Mouse (Mus musculus): ENCODE measurements around the gene Boll. TPM values are rescaled to one million over a fixed set of nuclear protein-coding genes. Genes with fewer than 3 reads are reported as not detected.

The Boll gene
- polyA plus RNA-seq, 1 experiment, result 0.09 TPM

GRCm38 (mm10) chr1:55217191-55217590 lies 146.1 kb downstream of the Boll start:
- Histone ChIP-seq H3K36me3 (ENCODE audit: control insufficient read depth, insufficient read depth, low read length) (no peaks in the 10 kb centered on the region), H3K4me3 (ENCODE audit: insufficient read depth, low read depth, low read length) (no peak overlapping the region), H3K27ac (ENCODE audit: insufficient read depth, low read depth, low read length) (no peak overlapping the region), H3K27me3 (replicated peaks; ENCODE audit: control insufficient read depth, insufficient read depth, low read length) (no peaks in the 10 kb centered on the region), H3K4me1 (ENCODE audit: control insufficient read depth, insufficient read depth, low read length) (0 out of 2 replicates have a peak, but pooled peaks cover 4% of the 10 kb centered on the region)
- no peak for DNase-seq
- TF ChIP-seq POLR2A (IDR thresholded peaks at IDR 0.05; ENCODE audit: low read depth, low read length) (no peak), CTCF (conservative IDR thresholded peaks at IDR 0.05; ENCODE audit: insufficient read depth, insufficient read length, low read depth, low read length) (no peak)
- WGBS, result 28% methylated on average over 2 of the region's 2 CpGs

- WGBS, result 40% methylated on average over 11 of the region's 11 CpGs
- no peaks in the 10 kb centered on the region for H3K36me3 ChIP-seq (ENCODE audit: control insufficient read depth, insufficient read depth, low read length)
- TF ChIP-seq POLR2A (IDR thresholded peaks at IDR 0.05; ENCODE audit: low read depth, low read length), result no peak
- TF ChIP-seq CTCF (conservative IDR thresholded peaks at IDR 0.05; ENCODE audit: insufficient read depth, insufficient read length, low read depth, low read length), result no peak
- H3K27me3 ChIP-seq (replicated peaks; ENCODE audit: control insufficient read depth, insufficient read depth, low read length), result no peaks in the 10 kb centered on the region
- no peak overlapping the region for H3K4me3 ChIP-seq (ENCODE audit: insufficient read depth, low read depth, low read length)
- H3K27ac ChIP-seq (ENCODE audit: insufficient read depth, low read depth, low read length), result no peak overlapping the region
- H3K4me1 ChIP-seq (ENCODE audit: control insufficient read depth, insufficient read depth, low read length), result no peaks in the 10 kb centered on the region; the same call in 1 of the 2 replicates
- peak; percentile 65 for DNase-seq
Measured at GRCm38 (mm10) chr1:55215185-55215813, 148.0 kb downstream of the Boll start.

DNA sequence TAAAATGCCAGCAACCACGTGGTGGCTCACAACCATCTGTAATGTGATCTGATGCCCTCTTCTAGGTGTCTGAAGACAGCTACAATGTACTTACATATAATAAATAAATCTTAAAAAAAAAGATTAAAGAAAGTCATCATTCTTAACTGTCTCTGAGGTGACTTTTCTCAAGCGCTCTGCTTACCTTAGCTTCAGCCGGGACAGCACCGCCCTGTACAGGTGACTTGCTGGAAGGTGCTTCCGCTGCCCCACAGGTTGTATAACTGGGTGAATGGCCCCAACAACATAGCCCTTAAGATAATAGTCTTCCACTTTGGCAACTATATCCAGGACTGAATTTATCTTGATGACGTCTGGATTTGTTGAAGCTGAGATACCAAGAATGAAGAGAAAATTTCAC lies 149.3 kb downstream of the Boll start:
- WGBS, result 88% methylated on average over 6 of the region's 6 CpGs
- TF ChIP-seq POLR2A (IDR thresholded peaks at IDR 0.05; ENCODE audit: low read depth, low read length) (no peak), CTCF (conservative IDR thresholded peaks at IDR 0.05; ENCODE audit: insufficient read depth, insufficient read length, low read depth, low read length) (no peak)
- no peak overlapping the region for H3K4me3 ChIP-seq (ENCODE audit: insufficient read depth, low read depth, low read length)

DNA sequence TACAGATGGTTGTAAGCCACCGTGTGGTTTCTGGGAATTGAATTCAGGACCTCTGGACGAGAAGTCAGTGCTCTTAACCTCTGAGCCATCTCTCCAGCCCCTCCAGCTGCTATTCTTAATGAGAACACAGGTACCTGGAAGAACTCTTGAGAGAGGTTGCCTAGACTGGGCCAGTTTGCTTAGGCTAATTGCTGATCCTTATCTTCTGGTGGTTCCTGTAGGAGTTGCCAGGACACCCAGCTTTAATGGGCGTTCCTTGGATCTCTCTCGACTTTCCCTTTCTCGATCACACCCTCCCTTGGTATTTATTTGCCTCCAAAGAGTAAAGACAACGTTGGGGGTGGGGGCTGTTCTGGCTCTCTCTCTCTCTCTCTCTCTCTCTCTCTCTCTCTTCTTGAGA lies 149.8 kb downstream of the Boll start:
- no peak for DNase-seq
- no peaks in the 10 kb centered on the region; the same call in 1 of the 2 replicates for H3K4me1 ChIP-seq (ENCODE audit: control insufficient read depth, insufficient read depth, low read length)
- H3K27me3 ChIP-seq (replicated peaks; ENCODE audit: control insufficient read depth, insufficient read depth, low read length), result no peaks in the 10 kb centered on the region
- H3K4me3 ChIP-seq (ENCODE audit: insufficient read depth, low read depth, low read length), result no peak overlapping the region
- no peaks in the 10 kb centered on the region for H3K36me3 ChIP-seq (ENCODE audit: control insufficient read depth, insufficient read depth, low read length)
- WGBS, result 37% methylated on average over 6 of the region's 6 CpGs
- H3K27ac ChIP-seq (ENCODE audit: insufficient read depth, low read depth, low read length), result no peak overlapping the region
- TF ChIP-seq CTCF (conservative IDR thresholded peaks at IDR 0.05; ENCODE audit: insufficient read depth, insufficient read length, low read depth, low read length) (no peak), POLR2A (IDR thresholded peaks at IDR 0.05; ENCODE audit: low read depth, low read length) (no peak)

More for the DNA sequence above, 149.3 kb downstream of the Boll start:
- no peak overlapping the region for H3K27ac ChIP-seq (ENCODE audit: insufficient read depth, low read depth, low read length)
- no peak for DNase-seq
- no peaks in the 10 kb centered on the region for H3K36me3 ChIP-seq (ENCODE audit: control insufficient read depth, insufficient read depth, low read length)
- H3K4me1 ChIP-seq (ENCODE audit: control insufficient read depth, insufficient read depth, low read length), result no peaks in the 10 kb centered on the region; the same call in 1 of the 2 replicates
- no peaks in the 10 kb centered on the region for H3K27me3 ChIP-seq (replicated peaks; ENCODE audit: control insufficient read depth, insufficient read depth, low read length)

DNA sequence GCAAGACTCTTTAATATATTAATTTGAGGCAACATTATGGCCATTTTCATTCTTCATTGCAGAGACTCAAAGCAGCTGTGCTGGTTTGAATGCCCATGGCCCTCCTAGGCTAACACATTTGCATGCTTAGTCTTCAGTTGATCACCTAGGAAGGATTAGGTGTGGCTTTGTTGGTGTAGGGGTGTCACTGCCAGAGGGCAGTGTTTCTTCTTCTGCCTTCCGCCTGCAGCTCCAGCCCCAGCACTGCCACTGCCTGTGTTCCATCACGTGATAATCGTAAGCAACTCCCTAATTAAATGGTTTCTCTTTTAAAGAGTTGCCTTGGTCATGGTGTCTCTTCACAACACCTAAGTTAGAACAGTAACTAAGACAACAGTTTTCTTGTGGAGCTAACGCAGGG lies 150.5 kb downstream of the Boll start:
- no peak overlapping the region for H3K4me3 ChIP-seq (ENCODE audit: insufficient read depth, low read depth, low read length)
- H3K4me1 ChIP-seq (ENCODE audit: control insufficient read depth, insufficient read depth, low read length), result no peaks in the 10 kb centered on the region; the same call in 1 of the 2 replicates
- H3K27me3 ChIP-seq (replicated peaks; ENCODE audit: control insufficient read depth, insufficient read depth, low read length), result no peaks in the 10 kb centered on the region
- H3K36me3 ChIP-seq (ENCODE audit: control insufficient read depth, insufficient read depth, low read length), result no peaks in the 10 kb centered on the region
- DNase-seq, result no peak
- no peak for TF ChIP-seq CTCF (conservative IDR thresholded peaks at IDR 0.05; ENCODE audit: insufficient read depth, insufficient read length, low read depth, low read length)
- no peak for TF ChIP-seq POLR2A (IDR thresholded peaks at IDR 0.05; ENCODE audit: low read depth, low read length)
- no peak overlapping the region for H3K27ac ChIP-seq (ENCODE audit: insufficient read depth, low read depth, low read length)
- 90% methylated on average over 4 of the region's 4 CpGs for WGBS

DNA sequence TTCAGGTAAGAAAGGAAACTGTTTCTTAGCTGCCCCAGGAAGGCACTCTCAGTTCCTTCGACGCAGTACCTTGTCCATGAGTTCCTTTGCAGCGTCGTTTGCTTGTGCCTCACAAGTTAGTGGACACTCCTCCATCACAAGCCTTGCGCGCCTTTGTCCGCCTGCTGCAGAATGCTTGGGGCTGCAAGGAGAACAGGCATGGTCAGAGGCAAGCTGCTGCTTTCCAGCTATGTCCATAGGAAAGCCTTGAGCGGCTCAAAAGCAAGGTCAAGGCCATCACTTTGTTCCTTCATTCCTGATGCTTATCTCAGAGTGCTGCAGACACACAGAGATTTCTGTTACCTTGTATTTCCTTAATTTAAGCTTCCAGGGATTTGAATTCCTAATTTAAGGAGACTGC lies 152.2 kb downstream of the Boll start:
- 84% methylated on average over 8 of the region's 8 CpGs for WGBS
- Histone ChIP-seq H3K4me1 (ENCODE audit: control insufficient read depth, insufficient read depth, low read length) (no peaks in the 10 kb centered on the region; the same call in 1 of the 2 replicates), H3K27me3 (replicated peaks; ENCODE audit: control insufficient read depth, insufficient read depth, low read length) (no peaks in the 10 kb centered on the region), H3K36me3 (ENCODE audit: control insufficient read depth, insufficient read depth, low read length) (no peaks in the 10 kb centered on the region), H3K27ac (ENCODE audit: insufficient read depth, low read depth, low read length) (no peak overlapping the region), H3K4me3 (ENCODE audit: insufficient read depth, low read depth, low read length) (no peak overlapping the region)
- TF ChIP-seq POLR2A (IDR thresholded peaks at IDR 0.05; ENCODE audit: low read depth, low read length), result no peak
- TF ChIP-seq CTCF (conservative IDR thresholded peaks at IDR 0.05; ENCODE audit: insufficient read depth, insufficient read length, low read depth, low read length), result no peak
- DNase-seq, result no peak

- peak; percentile 42 for DNase-seq
- TF ChIP-seq CTCF (conservative IDR thresholded peaks at IDR 0.05; ENCODE audit: insufficient read depth, insufficient read length, low read depth, low read length) (no peak), POLR2A (IDR thresholded peaks at IDR 0.05; ENCODE audit: low read depth, low read length) (no peak)
- Histone ChIP-seq H3K4me3 (ENCODE audit: insufficient read depth, low read depth, low read length) (no peak overlapping the region), H3K27me3 (replicated peaks; ENCODE audit: control insufficient read depth, insufficient read depth, low read length) (no peaks in the 10 kb centered on the region), H3K27ac (ENCODE audit: insufficient read depth, low read depth, low read length) (no peak overlapping the region), H3K4me1 (ENCODE audit: control insufficient read depth, insufficient read depth, low read length) (no peaks in the 10 kb centered on the region; the same call in 1 of the 2 replicates), H3K36me3 (ENCODE audit: control insufficient read depth, insufficient read depth, low read length) (no peaks in the 10 kb centered on the region)
- WGBS, result 48% methylated on average over 12 of the region's 12 CpGs
Measured at GRCm38 (mm10) chr1:55210202-55210965, 152.9 kb downstream of the Boll start.

Data from kidney, adult 2 months (tissue).